Mouse (Mus musculus): ENCODE measurements around the gene Nsf. TPM values are rescaled to one million over a fixed set of nuclear protein-coding genes. Genes with fewer than 3 reads are reported as not detected.
"Not testable (repeated sequence)": the region's sequence is repeated elsewhere in the genome, so short reads cannot be mapped to it uniquely, and the experiment has no call there.

Nsf gene
- polyA plus RNA-seq, 1 experiment from 2014 or later, result 46.3 TPM

DNA sequence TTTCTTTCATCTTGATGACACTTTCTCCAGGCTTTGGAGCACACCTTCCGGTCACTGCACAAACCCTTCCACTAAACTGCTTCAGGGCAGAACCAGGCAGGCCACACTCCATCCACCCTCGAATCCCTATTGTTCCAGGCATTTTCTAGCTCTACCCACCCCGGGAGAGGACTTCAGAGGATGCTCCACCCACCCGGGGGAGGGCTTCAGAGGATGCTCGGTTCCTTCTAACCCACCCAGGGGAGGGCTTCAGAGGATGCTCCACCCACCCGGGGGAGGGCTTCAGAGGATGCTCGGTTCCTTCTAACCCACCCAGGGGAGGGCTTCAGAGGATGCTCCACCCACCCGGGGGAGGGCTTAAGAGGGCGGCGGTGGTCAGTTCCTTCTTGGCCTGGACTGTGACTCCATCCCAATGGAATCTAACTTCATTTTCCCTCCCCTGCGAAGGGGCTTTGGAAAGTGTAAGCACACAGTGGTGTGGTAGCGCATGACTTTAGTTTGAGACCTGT lies 36.2 kb upstream of the Nsf start:
- DNase-seq (ENCODE audit: low spot score); H3K4me2 ChIP-seq (ENCODE audit: low read depth, severe bottlenecking); H3K9ac ChIP-seq (ENCODE audit: low read length); H3K9me3 ChIP-seq (ENCODE audit: control insufficient read depth, low read length); H3K27ac ChIP-seq (replicated peaks; ENCODE audit: low read depth, low read length); ATAC-seq (ENCODE audit: insufficient number of reproducible peaks, low FRiP score, low TSS enrichment, low read depth); H3K4me1 ChIP-seq (ENCODE audit: control insufficient read depth, insufficient read depth, low read length); H3K36me3 ChIP-seq (ENCODE audit: control insufficient read depth, insufficient read depth, low read length); H3K27me3 ChIP-seq (ENCODE audit: control insufficient read depth, insufficient read depth, low read length); H3K4me3 ChIP-seq (ENCODE audit: low read depth, low read length): not testable (repeated sequence)
- WGBS, result 16% methylated on average over 12 of the region's 12 CpGs

DNA sequence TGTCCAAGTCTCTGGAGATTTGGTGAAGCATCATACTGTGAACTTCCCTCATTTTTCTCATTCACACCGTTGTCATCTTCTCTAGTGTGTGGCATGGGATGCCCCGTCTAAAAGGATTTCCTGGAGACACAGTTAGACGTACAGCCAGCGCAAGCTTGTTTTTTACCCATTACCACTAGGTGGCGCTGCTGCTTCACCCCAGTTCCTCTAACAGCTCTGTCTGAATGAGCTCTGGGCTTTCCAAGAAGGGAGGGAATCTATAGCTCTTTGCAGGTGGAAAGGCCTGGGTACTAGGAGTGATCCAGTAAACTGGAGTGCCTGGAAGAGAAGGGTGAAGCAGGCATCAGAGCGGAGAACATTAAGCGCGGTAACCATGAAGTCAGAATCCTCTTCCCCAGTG lies 33.6 kb upstream of the Nsf start:
- H3K9ac ChIP-seq (ENCODE audit: low read length), result no peak overlapping the region
- ATAC-seq (ENCODE audit: insufficient number of reproducible peaks, low FRiP score, low TSS enrichment, low read depth) (no peak), DNase-seq (ENCODE audit: low spot score) (peak; percentile 89)
- H3K4me3 ChIP-seq (ENCODE audit: low read depth, low read length), result no peak overlapping the region
- H3K4me1 ChIP-seq (ENCODE audit: control insufficient read depth, insufficient read depth, low read length), result no peaks in the 10 kb centered on the region
- no peaks in the 10 kb centered on the region for H3K36me3 ChIP-seq (ENCODE audit: control insufficient read depth, insufficient read depth, low read length)
- H3K4me2 ChIP-seq (ENCODE audit: low read depth, severe bottlenecking), result no peak overlapping the region
- WGBS, result 31% methylated on average over 8 of the region's 8 CpGs
- no peaks in the 10 kb centered on the region for H3K9me3 ChIP-seq (ENCODE audit: control insufficient read depth, low read length)
- no peak overlapping the region for H3K27ac ChIP-seq (replicated peaks; ENCODE audit: low read depth, low read length)
- no peaks in the 10 kb centered on the region for H3K27me3 ChIP-seq (ENCODE audit: control insufficient read depth, insufficient read depth, low read length)

DNA sequence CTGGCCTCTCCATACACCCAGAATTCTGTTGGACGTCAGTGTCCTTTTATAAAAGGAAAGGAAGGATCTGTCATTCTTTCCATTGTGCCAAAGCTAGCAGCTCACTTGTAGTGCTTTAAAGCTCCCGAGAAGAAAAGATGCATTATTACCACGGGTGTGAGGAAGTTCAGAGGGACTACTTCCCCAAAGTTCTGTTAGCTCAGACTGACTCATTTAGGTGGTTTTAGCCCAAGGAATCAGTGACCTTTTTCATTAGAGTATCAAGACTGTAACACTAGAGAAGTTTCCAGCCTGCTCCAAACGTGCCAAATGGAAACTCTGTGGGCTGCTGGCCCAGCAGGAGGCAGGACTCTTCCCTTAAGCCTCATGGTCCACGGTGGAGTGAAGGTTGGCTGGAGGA lies 30.2 kb upstream of the Nsf start:
- no peaks in the 10 kb centered on the region for H3K4me1 ChIP-seq (ENCODE audit: control insufficient read depth, insufficient read depth, low read length)
- H3K4me3 ChIP-seq (ENCODE audit: low read depth, low read length), result no peak overlapping the region
- no peak overlapping the region for H3K4me2 ChIP-seq (ENCODE audit: low read depth, severe bottlenecking)
- H3K9me3 ChIP-seq (ENCODE audit: control insufficient read depth, low read length), result no peaks in the 10 kb centered on the region
- no peaks in the 10 kb centered on the region for H3K27me3 ChIP-seq (ENCODE audit: control insufficient read depth, insufficient read depth, low read length)
- no peak overlapping the region for H3K9ac ChIP-seq (ENCODE audit: low read length)
- no peaks in the 10 kb centered on the region for H3K36me3 ChIP-seq (ENCODE audit: control insufficient read depth, insufficient read depth, low read length)
- WGBS, result 64% methylated on average over 5 of the region's 5 CpGs
- ATAC-seq (ENCODE audit: insufficient number of reproducible peaks, low FRiP score, low TSS enrichment, low read depth) (no peak), DNase-seq (ENCODE audit: low spot score) (no peak)
- H3K27ac ChIP-seq (replicated peaks; ENCODE audit: low read depth, low read length), result no peak overlapping the region

DNA sequence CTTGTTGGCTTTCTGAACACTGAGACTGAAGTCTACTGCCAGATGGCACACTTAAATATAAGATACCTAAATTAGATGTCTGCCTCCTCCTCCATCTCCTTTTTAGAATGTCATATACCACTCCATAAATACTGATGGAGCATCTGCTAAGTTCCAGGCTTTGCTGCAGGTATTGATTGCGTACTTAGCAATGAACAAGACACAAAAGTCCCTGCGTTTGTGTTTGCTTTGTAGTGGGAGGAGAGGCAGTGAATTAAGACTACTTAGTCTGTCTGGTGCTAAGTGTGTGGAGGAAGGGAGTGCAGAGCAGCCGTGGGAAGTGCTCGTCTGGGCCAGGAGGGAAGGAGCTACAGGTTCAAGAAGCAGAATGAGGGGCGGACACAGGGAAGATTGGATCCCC lies 28.0 kb upstream of the Nsf start:
- Histone ChIP-seq H3K27me3 (ENCODE audit: control insufficient read depth, insufficient read depth, low read length) (no peaks in the 10 kb centered on the region), H3K9me3 (ENCODE audit: control insufficient read depth, low read length) (no peaks in the 10 kb centered on the region), H3K4me3 (ENCODE audit: low read depth, low read length) (no peak overlapping the region), H3K4me1 (ENCODE audit: control insufficient read depth, insufficient read depth, low read length) (no peaks in the 10 kb centered on the region), H3K9ac (ENCODE audit: low read length) (no peak overlapping the region), H3K36me3 (ENCODE audit: control insufficient read depth, insufficient read depth, low read length) (no peaks in the 10 kb centered on the region), H3K4me2 (ENCODE audit: low read depth, severe bottlenecking) (no peak overlapping the region), H3K27ac (replicated peaks; ENCODE audit: low read depth, low read length) (no peak overlapping the region)
- ATAC-seq (ENCODE audit: insufficient number of reproducible peaks, low FRiP score, low TSS enrichment, low read depth), result no peak
- no peak for DNase-seq (ENCODE audit: low spot score)
- 71% methylated on average over 5 of the region's 5 CpGs for WGBS

DNA sequence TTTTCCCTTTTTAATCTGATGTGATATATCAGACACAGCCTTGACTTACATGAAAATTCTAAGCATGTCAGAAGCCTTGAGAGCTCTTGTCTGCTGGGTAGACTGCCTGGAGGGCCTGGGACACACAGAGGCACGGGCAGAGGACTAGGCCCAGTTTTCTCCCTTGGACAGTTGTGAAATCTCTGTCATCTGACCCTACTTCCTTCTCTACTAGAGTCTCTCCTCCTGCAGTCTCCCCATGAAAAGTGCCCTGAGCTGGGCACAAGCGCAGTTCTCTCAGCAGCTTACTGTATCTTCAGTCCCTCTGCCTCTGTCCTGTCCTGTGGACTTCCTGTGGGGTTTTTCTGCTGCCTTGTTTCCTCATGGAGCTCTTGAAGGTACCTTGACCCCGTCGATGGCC lies 25.5 kb upstream of the Nsf start:
- H3K9me3 ChIP-seq (ENCODE audit: control insufficient read depth, low read length), result no peaks in the 10 kb centered on the region
- WGBS, result 90% methylated on average over 4 of the region's 4 CpGs
- H3K27ac ChIP-seq (replicated peaks; ENCODE audit: low read depth, low read length), result no peak overlapping the region
- no peak overlapping the region for H3K4me2 ChIP-seq (ENCODE audit: low read depth, severe bottlenecking)
- H3K9ac ChIP-seq (ENCODE audit: low read length), result no peak overlapping the region
- no peak for ATAC-seq (ENCODE audit: insufficient number of reproducible peaks, low FRiP score, low TSS enrichment, low read depth)
- 0 out of 2 replicates have a peak, but pooled peaks cover 3% of the 10 kb centered on the region for H3K36me3 ChIP-seq (ENCODE audit: control insufficient read depth, insufficient read depth, low read length)
- H3K4me3 ChIP-seq (ENCODE audit: low read depth, low read length), result no peak overlapping the region
- no peaks in the 10 kb centered on the region for H3K27me3 ChIP-seq (ENCODE audit: control insufficient read depth, insufficient read depth, low read length)
- DNase-seq (ENCODE audit: low spot score), result no peak
- H3K4me1 ChIP-seq (ENCODE audit: control insufficient read depth, insufficient read depth, low read length), result no peaks in the 10 kb centered on the region

DNA sequence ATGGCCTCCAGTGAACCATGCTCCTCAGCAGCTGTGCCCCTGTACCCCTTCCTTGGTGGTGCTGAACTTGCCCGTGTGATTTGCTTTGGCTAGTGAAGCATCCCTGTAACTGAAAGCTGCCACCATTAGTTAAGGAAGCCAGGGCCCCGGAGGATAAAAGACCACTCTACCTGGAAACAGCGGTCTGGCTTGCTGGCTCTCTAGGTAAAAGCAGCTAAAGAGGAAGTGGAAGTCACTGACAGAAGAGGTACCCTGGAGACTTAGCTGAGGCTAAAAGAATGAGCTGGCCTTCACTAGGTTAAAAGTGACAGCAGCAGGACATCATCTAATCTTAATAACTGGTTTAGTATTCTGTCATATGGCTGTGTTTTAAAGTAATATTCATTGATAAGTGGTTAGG lies 17.0 kb upstream of the Nsf start:
- Histone ChIP-seq H3K27me3 (ENCODE audit: control insufficient read depth, insufficient read depth, low read length) (no peaks in the 10 kb centered on the region), H3K4me3 (ENCODE audit: low read depth, low read length) (no peak overlapping the region), H3K9ac (ENCODE audit: low read length) (no peak overlapping the region), H3K4me2 (ENCODE audit: low read depth, severe bottlenecking) (no peak overlapping the region), H3K36me3 (ENCODE audit: control insufficient read depth, insufficient read depth, low read length) (peaks cover 13% of the 10 kb centered on the region; the same call in 1 of the 2 replicates), H3K4me1 (ENCODE audit: control insufficient read depth, insufficient read depth, low read length) (peaks cover 5% of the 10 kb centered on the region), H3K27ac (replicated peaks; ENCODE audit: low read depth, low read length) (no peak overlapping the region), H3K9me3 (ENCODE audit: control insufficient read depth, low read length) (no peaks in the 10 kb centered on the region)
- DNase-seq (ENCODE audit: low spot score) (no peak), ATAC-seq (ENCODE audit: insufficient number of reproducible peaks, low FRiP score, low TSS enrichment, low read depth) (no peak)
- 90% methylated on average over 3 of the region's 3 CpGs for WGBS

DNA sequence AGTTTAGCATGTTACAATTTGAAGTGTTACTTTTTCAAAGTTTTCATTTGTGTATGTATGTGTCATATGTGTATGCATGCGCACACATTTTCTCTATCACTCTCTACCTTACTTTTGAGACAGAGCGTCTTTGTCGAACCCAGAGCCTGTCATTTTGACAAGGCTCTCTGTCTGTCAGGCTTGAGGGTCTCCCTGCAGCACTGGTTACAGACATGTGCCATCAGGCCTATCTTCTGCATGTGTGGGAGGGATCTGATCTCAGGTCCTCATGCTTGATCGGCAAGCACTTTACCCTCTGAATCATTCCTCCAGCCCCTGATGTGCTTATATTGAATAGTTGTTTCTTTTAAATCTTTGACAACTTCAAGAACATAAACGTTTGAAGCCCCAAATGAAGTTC lies 15.4 kb upstream of the Nsf start:
- Histone ChIP-seq H3K36me3 (ENCODE audit: control insufficient read depth, insufficient read depth, low read length) (peaks cover 10% of the 10 kb centered on the region; the same call in 1 of the 2 replicates), H3K9me3 (ENCODE audit: control insufficient read depth, low read length) (no peaks in the 10 kb centered on the region), H3K27me3 (ENCODE audit: control insufficient read depth, insufficient read depth, low read length) (no peaks in the 10 kb centered on the region), H3K4me1 (ENCODE audit: control insufficient read depth, insufficient read depth, low read length) (peaks cover 5% of the 10 kb centered on the region), H3K9ac (ENCODE audit: low read length) (no peak overlapping the region), H3K4me3 (ENCODE audit: low read depth, low read length) (no peak overlapping the region), H3K4me2 (ENCODE audit: low read depth, severe bottlenecking) (no peak overlapping the region), H3K27ac (replicated peaks; ENCODE audit: low read depth, low read length) (no peak overlapping the region)
- ATAC-seq (ENCODE audit: insufficient number of reproducible peaks, low FRiP score, low TSS enrichment, low read depth) (no peak), DNase-seq (ENCODE audit: low spot score) (no peak)
- 89% methylated on average over 5 of the region's 5 CpGs for WGBS

DNA sequence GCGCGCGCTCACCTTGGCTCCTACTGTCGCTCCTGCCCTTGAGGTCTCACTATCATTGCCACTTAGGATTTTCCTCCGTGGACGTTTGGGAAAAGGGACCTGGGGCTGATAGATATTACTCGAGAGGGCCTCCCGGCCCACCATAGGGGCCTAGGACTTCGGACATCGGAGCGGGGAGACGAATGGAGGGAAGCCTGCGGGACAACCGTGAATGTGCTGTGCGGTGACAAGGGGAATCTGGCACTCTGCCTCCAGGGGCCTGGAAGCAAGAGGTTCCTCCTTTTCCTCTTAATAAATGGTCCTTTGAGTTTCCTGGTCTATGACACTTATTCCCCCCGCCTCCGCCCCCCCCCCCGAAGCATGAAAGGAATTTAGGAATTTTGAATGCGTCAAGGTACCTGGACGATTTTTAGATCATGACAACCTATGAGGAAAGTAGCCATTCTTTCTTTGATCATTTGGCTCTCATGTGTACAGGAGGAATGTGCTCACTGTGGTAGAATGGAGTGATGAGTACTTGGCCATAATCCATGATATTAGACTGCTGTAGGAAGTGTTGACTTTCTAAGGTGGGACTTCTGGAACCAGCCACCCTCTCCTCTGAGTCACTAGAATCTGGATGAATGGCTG lies 13.4 kb upstream of the Nsf start:
- no peaks in the 10 kb centered on the region for H3K9me3 ChIP-seq (ENCODE audit: control insufficient read depth, low read length)
- peak overlapping the region; percentile 69 for H3K4me3 ChIP-seq (ENCODE audit: low read depth, low read length)
- peak overlapping the region; percentile 69 for H3K4me2 ChIP-seq (ENCODE audit: low read depth, severe bottlenecking)
- H3K27ac ChIP-seq (replicated peaks; ENCODE audit: low read depth, low read length), result peak overlapping the region; percentile 65; the same call in 1 of the 2 replicates
- no peaks in the 10 kb centered on the region for H3K27me3 ChIP-seq (ENCODE audit: control insufficient read depth, insufficient read depth, low read length)
- no peak for ATAC-seq (ENCODE audit: insufficient number of reproducible peaks, low FRiP score, low TSS enrichment, low read depth)
- H3K4me1 ChIP-seq (ENCODE audit: control insufficient read depth, insufficient read depth, low read length), result peaks cover 5% of the 10 kb centered on the region
- H3K9ac ChIP-seq (ENCODE audit: low read length), result peak overlapping the region; percentile 75
- H3K36me3 ChIP-seq (ENCODE audit: control insufficient read depth, insufficient read depth, low read length), result peaks cover 7% of the 10 kb centered on the region; the same call in 1 of the 2 replicates
- no peak for DNase-seq (ENCODE audit: low spot score)
- 3% methylated on average over 20 of the region's 20 CpGs for WGBS

DNA sequence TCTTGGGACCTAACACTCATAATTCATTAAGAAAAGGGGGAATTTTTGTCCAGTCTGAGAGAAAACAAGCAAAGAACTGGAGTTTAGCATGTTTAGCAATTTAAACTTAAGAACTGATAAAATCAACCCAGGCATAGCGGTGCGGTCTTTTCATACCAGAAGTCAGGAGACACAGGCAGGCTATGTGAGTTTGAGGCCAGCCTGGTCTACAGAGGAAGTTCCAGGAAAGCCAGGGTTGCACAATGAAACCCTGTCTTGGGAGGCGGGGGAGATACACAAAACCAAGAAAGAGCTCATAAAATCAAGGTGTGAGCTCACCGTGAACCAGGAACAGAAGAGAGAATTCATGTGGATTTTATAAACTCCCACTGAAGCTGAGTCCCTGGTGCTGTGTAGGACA lies 3.0 kb upstream of the Nsf start:
- ATAC-seq (ENCODE audit: insufficient number of reproducible peaks, low FRiP score, low TSS enrichment, low read depth) (no peak), DNase-seq (ENCODE audit: low spot score) (no peak)
- Histone ChIP-seq H3K36me3 (ENCODE audit: control insufficient read depth, insufficient read depth, low read length) (no peaks in the 10 kb centered on the region), H3K4me1 (ENCODE audit: control insufficient read depth, insufficient read depth, low read length) (peaks cover 4% of the 10 kb centered on the region; the same call in 1 of the 2 replicates), H3K27ac (replicated peaks; ENCODE audit: low read depth, low read length) (no peak overlapping the region), H3K9me3 (ENCODE audit: control insufficient read depth, low read length) (no peaks in the 10 kb centered on the region), H3K9ac (ENCODE audit: low read length) (no peak overlapping the region), H3K4me3 (ENCODE audit: low read depth, low read length) (no peak overlapping the region), H3K27me3 (ENCODE audit: control insufficient read depth, insufficient read depth, low read length) (no peaks in the 10 kb centered on the region), H3K4me2 (ENCODE audit: low read depth, severe bottlenecking) (no peak overlapping the region)
- WGBS, result 82% methylated on average over 4 of the region's 4 CpGs
